Mouse (Mus musculus) hindlimb bud, embryonic 11.5 days (tissue): ENCODE measurements at regions not wholly inside any gene's neighbourhood (a gene's known extent, or its start where the extent isn't known, plus 50 kb on each side); places are given as distances from the start of the nearest gene placed in this dataset.
"Not testable (repeated sequence)": the region's sequence is repeated elsewhere in the genome, so short reads cannot be mapped to it uniquely, and the experiment has no call there.

Experiments used
- DNase-seq: peaks from one replicate; pipeline ENCODE4 v3.0.0-alpha.2; 2012; ENCODE audit warnings: low read depth, low spot score; ENCODE audit errors: extremely low spot score

DNA sequence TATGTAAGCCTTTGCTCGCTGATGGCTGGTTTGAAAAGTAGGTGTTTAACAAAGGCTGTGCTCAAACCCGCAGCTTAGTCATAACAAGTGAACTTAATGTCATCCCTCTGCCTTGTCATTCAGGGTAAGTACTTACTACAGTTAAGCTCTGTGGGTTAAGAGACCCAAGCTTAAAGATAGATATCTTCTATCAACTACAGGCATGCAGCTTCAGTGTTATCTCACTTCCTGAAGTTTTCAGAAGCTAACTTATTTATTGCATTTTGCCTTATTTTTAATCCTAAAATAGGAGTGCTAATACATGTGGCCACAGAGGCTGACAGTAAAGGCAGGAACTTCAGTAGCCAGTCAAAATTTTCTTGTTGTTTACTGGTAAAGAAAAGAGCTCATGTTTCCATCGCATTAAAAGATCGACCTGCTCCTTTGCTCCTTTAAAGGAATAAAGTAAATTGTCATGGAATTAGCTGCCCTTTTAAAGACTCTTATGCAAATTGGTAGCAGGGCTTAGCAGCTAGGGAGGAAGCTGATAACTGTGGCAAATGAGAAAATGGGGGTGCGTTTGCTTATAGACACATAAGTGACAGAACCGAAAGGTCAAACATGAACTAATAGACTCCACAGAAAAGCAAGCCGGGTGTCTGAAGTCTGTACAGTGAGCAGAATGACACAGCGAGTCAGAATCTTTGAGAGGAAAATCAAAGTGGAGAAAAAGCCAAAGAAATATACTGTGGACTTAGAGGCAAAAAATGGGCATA is 55.9 kb upstream of the Inpp4b start:
- no peak for DNase-seq

- DNase-seq = peak; percentile 24
Measured at GRCm38 (mm10) chr8:81260089-81260488, 82.3 kb upstream of the Inpp4b start.

- DNase-seq = no peak
Measured at GRCm38 (mm10) chr8:81223872-81224271, 118.5 kb upstream of the Inpp4b start.

DNA sequence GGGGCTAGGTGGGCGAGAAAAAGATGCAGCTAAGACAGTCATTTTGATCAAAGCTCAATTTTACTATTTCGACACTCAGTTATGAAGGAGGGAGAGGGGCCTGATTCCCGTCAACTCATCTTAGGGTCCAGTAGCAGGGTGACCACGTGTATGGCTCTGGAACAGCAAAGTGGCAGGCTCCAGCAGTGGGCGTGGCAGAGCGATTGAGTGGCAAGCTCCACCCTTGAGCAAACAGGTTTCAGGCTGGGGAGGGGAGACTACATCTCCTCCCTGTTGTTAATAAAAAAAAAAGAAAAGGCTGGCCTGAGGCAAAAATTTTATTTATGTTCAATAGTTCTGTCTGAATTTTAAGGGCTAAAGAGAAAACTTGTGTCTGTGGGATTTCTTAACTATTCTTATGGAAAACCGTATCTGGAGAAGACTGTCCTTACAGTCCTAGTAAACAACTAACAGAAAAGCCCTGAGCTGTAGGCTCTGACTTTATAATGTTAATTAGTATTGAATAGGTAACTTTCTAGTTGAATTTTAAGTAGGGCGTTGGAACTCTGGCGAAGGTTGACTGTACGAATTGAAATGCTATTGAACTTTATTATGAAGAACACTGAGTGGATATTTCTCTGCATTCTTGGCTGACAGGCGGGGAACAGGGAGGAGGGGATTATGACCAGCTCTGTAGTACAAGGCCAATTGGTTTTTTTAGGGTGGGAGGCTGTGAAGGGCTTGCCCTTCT is 155.1 kb upstream of the Inpp4b start:
- not testable (repeated sequence) for DNase-seq

DNA sequence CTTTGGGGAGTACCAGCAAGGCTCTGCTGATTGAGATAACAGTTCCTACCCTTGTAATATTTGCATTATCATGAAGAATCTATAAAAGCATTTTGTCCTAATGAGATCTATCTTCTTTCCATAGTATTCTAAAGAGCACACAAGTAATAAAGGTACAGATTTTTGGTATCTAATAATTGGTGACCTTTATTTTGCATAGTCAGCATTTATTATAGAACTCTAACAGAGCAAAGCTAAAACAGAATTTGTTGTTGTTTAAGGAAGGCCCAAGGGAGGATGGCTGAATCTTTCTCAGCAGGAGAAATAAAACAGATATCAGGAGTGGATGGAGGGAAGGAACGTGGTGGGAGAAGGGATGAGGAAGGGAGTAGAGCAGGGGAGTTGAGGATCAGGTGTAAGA is 160.8 kb upstream of the Usp38 start:
- DNase-seq = no peak

GRCm38 (mm10) chr8:81147239-81147638 is 132.5 kb upstream of the Usp38 start:
- DNase-seq = no peak

DNA sequence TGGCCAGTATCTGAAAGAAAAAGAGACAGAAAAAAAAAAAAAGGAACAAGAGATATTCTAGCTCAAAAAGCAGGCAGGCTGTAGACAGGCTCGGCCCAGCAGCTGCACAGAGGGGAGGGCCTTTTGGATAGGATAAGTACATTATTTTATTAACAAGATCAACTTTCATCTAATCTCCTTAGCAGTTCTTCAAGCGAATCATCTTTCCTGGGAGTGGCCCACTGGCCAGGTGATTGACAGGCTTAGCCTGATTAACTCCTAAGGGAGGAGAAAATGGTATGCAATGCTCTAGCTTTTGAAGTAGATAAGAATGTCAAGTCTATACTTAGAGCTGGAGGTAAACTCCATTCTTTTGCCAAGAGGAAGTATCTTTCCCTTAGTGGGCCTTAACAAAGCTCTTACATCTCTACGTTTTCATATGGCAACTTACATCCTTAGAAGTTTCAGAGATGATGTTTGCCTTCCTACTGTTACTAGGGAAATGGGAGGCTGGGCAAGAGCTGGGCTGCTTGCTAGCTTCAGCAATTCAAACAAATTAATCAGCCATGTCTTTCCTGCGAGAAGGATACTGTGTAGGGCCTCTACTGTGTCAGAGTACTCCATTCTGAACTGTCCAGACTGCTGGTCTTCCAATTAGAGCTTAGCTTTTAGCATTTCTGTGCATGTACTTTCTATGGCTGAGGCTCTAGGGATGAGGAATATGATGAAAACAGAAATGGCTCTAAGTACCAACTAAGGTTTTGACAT is 92.2 kb upstream of the Usp38 start:
- DNase-seq = no peak

- DNase-seq = no peak
Measured at GRCm38 (mm10) chr8:81098963-81099362, 84.2 kb upstream of the Usp38 start.

DNA sequence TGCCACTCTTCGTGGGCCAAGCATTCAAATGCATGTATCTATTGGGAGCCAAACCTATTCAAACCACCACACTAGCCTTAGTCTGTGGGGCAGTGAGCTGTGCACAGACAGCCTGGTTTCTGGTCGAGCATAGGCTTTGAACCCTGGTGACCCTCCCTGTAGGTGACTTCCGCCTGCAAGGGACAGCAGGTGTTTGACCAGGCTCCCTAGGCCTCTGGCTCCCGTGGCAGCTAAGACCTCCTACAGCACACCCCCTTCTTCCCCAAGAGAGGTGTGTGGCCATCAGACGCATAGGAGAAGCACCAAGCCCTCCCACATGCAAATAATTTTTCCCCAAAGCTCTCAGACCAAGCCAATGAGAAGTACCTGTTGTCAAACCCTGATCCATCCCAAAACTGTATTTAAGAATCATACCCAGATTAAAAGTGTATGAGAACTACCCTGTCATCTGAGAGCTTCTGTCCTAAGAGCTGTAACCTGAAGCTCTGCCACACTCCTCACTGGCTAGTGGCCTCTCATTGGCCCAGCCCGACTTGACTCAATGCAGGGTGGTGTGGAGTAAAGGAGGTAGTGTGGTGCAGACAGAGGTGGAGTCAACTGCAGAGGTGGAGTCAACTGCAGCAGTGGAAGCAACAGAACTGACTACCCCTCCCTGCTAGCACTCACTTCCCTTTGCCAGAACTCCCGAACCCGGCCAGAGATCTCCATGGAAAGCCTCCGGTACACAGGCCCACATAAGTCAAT is 82.5 kb upstream of the Usp38 start:
- DNase-seq = no peak

DNA sequence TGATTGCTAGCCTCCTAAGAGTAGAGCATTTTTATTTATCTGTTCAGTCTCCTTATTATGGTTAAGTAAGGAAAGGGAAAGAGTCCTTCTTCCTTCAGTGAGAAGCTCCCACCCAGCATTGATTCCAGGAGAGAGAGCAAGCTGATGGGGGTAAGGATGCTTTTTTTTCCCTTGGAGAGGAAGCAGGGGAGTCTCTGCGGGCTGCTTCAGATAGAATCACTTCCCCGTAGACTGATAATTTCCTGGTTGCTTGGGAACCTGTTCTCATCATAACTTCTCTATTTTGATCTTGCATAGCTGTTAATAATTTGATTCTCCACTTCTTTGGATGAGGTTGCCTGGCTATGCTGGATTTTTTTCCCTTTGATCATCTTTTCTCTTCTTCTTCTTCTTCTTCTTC is 80.5 kb upstream of the Usp38 start:
- DNase-seq = no peak

- no peak for DNase-seq
Measured at GRCm38 (mm10) chr8:81080865-81081637, 66.3 kb upstream of the Usp38 start.

- no peak for DNase-seq
Measured at GRCm38 (mm10) chr8:81079887-81080300, 65.2 kb upstream of the Usp38 start.

- no peak for DNase-seq
Measured at GRCm38 (mm10) chr8:81069080-81069840, 54.5 kb upstream of the Usp38 start.

DNA sequence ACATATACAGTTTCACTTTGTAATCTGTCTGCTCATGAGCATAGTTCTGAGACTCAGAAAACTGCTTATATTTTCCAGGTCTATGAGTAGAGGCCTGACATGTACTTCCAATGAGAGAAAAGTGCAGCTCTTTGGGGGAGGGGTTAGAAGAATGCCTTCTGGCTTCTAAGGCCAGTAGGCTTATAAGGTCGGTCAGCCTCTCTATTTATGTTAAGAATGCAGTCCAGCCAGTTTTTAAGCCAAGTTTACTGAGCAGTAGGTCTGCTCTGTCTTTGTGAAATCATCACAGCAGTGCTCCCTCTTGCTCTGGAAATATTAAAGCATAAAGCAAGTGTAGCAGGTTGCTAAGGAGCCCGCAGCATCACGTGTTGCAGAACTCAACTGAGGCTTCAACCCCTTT is 53.8 kb upstream of the Usp38 start:
- DNase-seq = no peak

GRCm38 (mm10) chr8:81066765-81067164 is 52.0 kb upstream of the Usp38 start:
- DNase-seq = no peak
